Comparison of ENCODE assay signal across 11 mouse cellular contexts in genomic region chr13:98025162-98025561, GRCm38 (mm10).
DNase-seq lines count a peak whose midpoint lies in the region; ATAC-seq and TF ChIP-seq lines count a peak whose summit lies in the region.
"Had no signal": no experiment of that assay in that cellular context is flagged by ENCODE, and none has a peak within 500 bp of the region (broad histone marks: within the 10 kb centered on the region; RNA-seq: fewer than 3 reads in every experiment).

No protein-coding gene starts in this region.

- no peaks in the 10 kb centered on the region for H3K79me2 ChIP-seq in liver, adult 2 months (ENCODE audit: control insufficient read depth, insufficient read depth, low read length)

- H3K4me3 ChIP-seq in liver, adult 2 months (ENCODE audit: insufficient read depth, low read depth, low read length) = no peak overlapping the region
- H3K4me3 ChIP-seq in liver, embryonic 12.5 days = no peak overlapping the region
- H3K4me3 ChIP-seq in spleen, adult 2 months (ENCODE audit: extremely low read depth, insufficient read depth, insufficient read length) = no peak overlapping the region
- H3K4me3 ChIP-seq: limb, embryonic 15.5 days had no signal

- H3K4me1 ChIP-seq in liver, adult 2 months (ENCODE audit: control insufficient read depth, insufficient read depth, low read length) = no peaks in the 10 kb centered on the region
- H3K4me1 ChIP-seq in liver, embryonic 12.5 days = no peaks in the 10 kb centered on the region
- no peaks in the 10 kb centered on the region for H3K4me1 ChIP-seq in spleen, adult 2 months (ENCODE audit: control insufficient read depth, insufficient read depth, insufficient read length)

- TF ChIP-seq POLR2A in liver, adult 2 months (IDR thresholded peaks at IDR 0.05; ENCODE audit: extremely low read depth, insufficient read depth, low read length) = no peak
- no peak for TF ChIP-seq POLR2A in spleen, adult 2 months (IDR thresholded peaks at IDR 0.05; ENCODE audit: low read depth, low read length)

- H3K9ac ChIP-seq in liver, adult 2 months (ENCODE audit: low read depth, low read length) = no peak overlapping the region
- no peak overlapping the region for H3K9ac ChIP-seq in liver, embryonic 12.5 days
- H3K9ac ChIP-seq: limb, embryonic 15.5 days had no signal

- peak; percentile 30; the same call in 1 of the 2 replicates for TF ChIP-seq CTCF in liver, adult 2 months (IDR thresholded peaks at IDR 0.05; ENCODE audit: low read depth, low read length)
- TF ChIP-seq CTCF in spleen, adult 2 months (IDR thresholded peaks at IDR 0.05; ENCODE audit: extremely low read depth, insufficient read depth, insufficient read length, insufficient replicate concordance) = peak; percentile 9; the same call in 1 of the 2 replicates

- 85% methylated on average over 7 of the region's 7 CpGs for WGBS in liver, adult 2 months
- WGBS in liver, embryonic 12.5 days (ENCODE audit: insufficient replicate concordance) = 59% methylated on average over 7 of the region's 7 CpGs
- WGBS in spleen, adult 2 months = 80% methylated on average over 7 of the region's 7 CpGs

- H3K27me3 ChIP-seq in liver, adult 2 months (ENCODE audit: control insufficient read depth, insufficient read depth, low read length) = no peaks in the 10 kb centered on the region
- H3K27me3 ChIP-seq in liver, embryonic 12.5 days (replicated peaks) = no peaks in the 10 kb centered on the region
- H3K27me3 ChIP-seq in spleen, adult 2 months (ENCODE audit: control insufficient read depth, insufficient read depth, low read length) = no peaks in the 10 kb centered on the region

- DNase-seq in cerebellum, postnatal 10 days = peak; percentile 35 to 49
- no peak for DNase-seq in cerebellum, postnatal 25 days
- no peak for DNase-seq in liver, adult 2 months (ENCODE audit: extremely low read depth, low read depth, low spot score)
- DNase-seq in R1 (ENCODE audit: low read depth, low spot score) = peak; percentile 78
- DNase-seq in spleen, adult 2 months (ENCODE audit: low read depth in 1 of 2, low spot score in 2 of 2) = no peak
- DNase-seq in ovary, postnatal 14 days (ENCODE audit: low spot score) = no peak
- DNase-seq in layer of hippocampus, postnatal 10 days (ENCODE audit: low spot score in 2 of 2) = no peak
- DNase-seq: cerebellum, adult 2 months; kidney, adult 11 months had no signal

- H3K36me3 ChIP-seq in liver, adult 2 months (ENCODE audit: control insufficient read depth, insufficient read depth, low read length) = no peaks in the 10 kb centered on the region
- H3K36me3 ChIP-seq in liver, embryonic 12.5 days = no peaks in the 10 kb centered on the region
- H3K36me3 ChIP-seq in spleen, adult 2 months (ENCODE audit: control insufficient read depth, insufficient read depth, low read length) = no peaks in the 10 kb centered on the region
- H3K36me3 ChIP-seq: limb, embryonic 15.5 days had no signal

- H3K9me3 ChIP-seq in liver, embryonic 12.5 days (replicated peaks) = no peaks in the 10 kb centered on the region
- H3K9me3 ChIP-seq: limb, embryonic 15.5 days had no signal

- H3K4me2 ChIP-seq in liver, embryonic 12.5 days = no peak overlapping the region
- H3K4me2 ChIP-seq: limb, embryonic 15.5 days had no signal

- H3K27ac ChIP-seq in liver, adult 2 months (replicated peaks; ENCODE audit: insufficient read depth, low read depth, low read length) = no peak overlapping the region
- no peak overlapping the region for H3K27ac ChIP-seq in liver, embryonic 12.5 days
- no peak overlapping the region for H3K27ac ChIP-seq in spleen, adult 2 months (ENCODE audit: insufficient read depth, low read length)
- H3K27ac ChIP-seq: limb, embryonic 15.5 days had no signal

- ATAC-seq in liver, embryonic 12.5 days = no peak

Comparison
In these comparisons a context has a peak if more than half of its experiments do, and no peak if none do; other contexts are left out.
1. DNase-seq: peak in cerebellum, postnatal 10 days (2 of 2) and R1 (single experiment); none in cerebellum, postnatal 25 days (0 of 2), liver, adult 2 months (single experiment), spleen, adult 2 months (0 of 2), ovary, postnatal 14 days (single experiment) and layer of hippocampus, postnatal 10 days (0 of 2).